11 mouse cellular contexts compared by ENCODE assay signal in the genomic region with DNA sequence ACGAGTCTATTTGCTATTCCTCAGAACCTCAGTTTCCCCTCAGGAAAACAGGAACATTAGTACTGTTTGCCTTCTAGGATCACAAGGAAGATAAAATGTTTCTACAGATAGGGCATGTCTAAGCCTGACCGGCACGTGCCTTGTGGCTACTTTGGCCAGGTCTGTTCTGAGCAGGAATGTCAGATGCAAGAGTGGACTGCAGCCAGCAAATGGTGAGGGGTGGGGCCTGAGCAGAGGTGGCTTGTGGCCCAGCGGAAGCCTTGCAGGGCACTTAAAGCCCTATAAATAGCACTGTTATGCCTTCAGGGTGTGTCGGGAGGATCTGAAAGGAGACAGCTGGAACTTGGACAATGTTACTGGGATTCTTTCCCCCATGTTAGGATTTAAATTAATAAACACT. TPM values are rescaled to one million over a fixed set of nuclear protein-coding genes. Genes with fewer than 3 reads are reported as not detected.
DNase-seq lines count a peak whose midpoint lies in the region; ATAC-seq and TF ChIP-seq lines count a peak whose summit lies in the region.
"Had no signal": no experiment of that assay in that cellular context is flagged by ENCODE, and none has a peak within 500 bp of the region (broad histone marks: within the 10 kb centered on the region; RNA-seq: fewer than 3 reads in every experiment).

No protein-coding gene starts in this region.

- no peaks in the 10 kb centered on the region for H3K36me3 ChIP-seq in liver, postnatal 0 days (replicated peaks; ENCODE audit: insufficient read depth, low read length)

- H3K9me3 ChIP-seq in liver, postnatal 0 days (ENCODE audit: low read length), result no peaks in the 10 kb centered on the region

- H3K9ac ChIP-seq in liver, postnatal 0 days (replicated peaks), result no peak overlapping the region

- no peaks in the 10 kb centered on the region; the same call in none of the 2 replicates for H3K4me1 ChIP-seq in lung, adult 2 months (ENCODE audit: control insufficient read depth, insufficient read depth, low read length)
- peaks cover 4% of the 10 kb centered on the region for H3K4me1 ChIP-seq in liver, postnatal 0 days (ENCODE audit: insufficient read depth)

- intact Hi-C loops in heart, postnatal 14 days (cut with DNase I), result no loop called here

- ATAC-seq in liver, postnatal 0 days, result no peak

- peaks cover 55% of the 10 kb centered on the region for H3K27me3 ChIP-seq in liver, postnatal 0 days (ENCODE audit: insufficient read depth, low read length)

- no peak overlapping the region for H3K4me2 ChIP-seq in liver, postnatal 0 days (ENCODE audit: low read depth, low read length)

- H3K4me3 ChIP-seq in lung, adult 2 months (replicated peaks; ENCODE audit: extremely low read depth, low read depth, low read length), result no peak overlapping the region
- H3K4me3 ChIP-seq in liver, postnatal 0 days (ENCODE audit: low read depth, low read length), result no peak overlapping the region

- no peak for TF ChIP-seq POLR2A in lung, adult 2 months (IDR thresholded peaks at IDR 0.05; ENCODE audit: borderline replicate concordance, extremely low read depth, low read depth, low read length)

- 10% methylated on average over 5 of the region's 5 CpGs for WGBS in lung, adult 2 months
- 24% methylated on average over 5 of the region's 5 CpGs for WGBS in liver, postnatal 0 days (ENCODE audit: insufficient replicate concordance)

- TF ChIP-seq CTCF in lung, adult 2 months (IDR thresholded peaks at IDR 0.05; ENCODE audit: insufficient read depth, low read length), result no peak
- no peak for TF ChIP-seq CTCF in liver, postnatal 0 days (IDR thresholded peaks at IDR 0.05; ENCODE audit: low read depth)

- peak; percentile 48 for DNase-seq in 416B (ENCODE audit: low read depth)
- peak; percentile 86 for DNase-seq in gastrocnemius, adult 18-20 months (ENCODE audit: low spot score)
- peak; percentile 76 to 84 for DNase-seq in heart, postnatal 14 days
- peak; percentile 71 for DNase-seq in lung, adult 2 months
- no peak for DNase-seq in right cerebral cortex, postnatal 36 days (ENCODE audit: low spot score in 2 of 2)
- DNase-seq in liver, postnatal 0 days, result no peak
- DNase-seq in frontal cortex, postnatal 14 days (ENCODE audit: low spot score in 2 of 2), result no peak
- DNase-seq in cerebellum, adult 18-20 months, result no peak
- DNase-seq: cerebellum, postnatal 25 days had no signal

- no peak overlapping the region for H3K27ac ChIP-seq in liver, postnatal 0 days (ENCODE audit: low read depth)

- no peak for TF ChIP-seq EP300 in liver, postnatal 0 days (IDR thresholded peaks at IDR 0.05; ENCODE audit: low read depth)

RNA-seq across cellular contexts. Expression of a gene that starts 1.8 kb away (rescaled TPM):
- under 1 TPM; 0.09 to 0.11 TPM for total RNA-seq in gastrocnemius, adult 18-20 months (2021)
- total RNA-seq in heart, postnatal 14 days (2021), result under 1 TPM; 0.26 to 0.27 TPM
- 0.42 and 0.89 TPM in 2 replicates for polyA plus RNA-seq in lung, adult 2 months (2012; rRNA removed)
- 0.04 TPM in 1 of 2 replicates, not detected in the other for polyA plus RNA-seq in liver, postnatal 0 days (2015; fragmentation: Nextera tagmentation; extraction: Ambion mirVana)
- total RNA-seq: megakaryocyte progenitor cell, adult 5-6 weeks had no signal

RNA-seq across cellular contexts. Expression of a gene that starts 11.1 kb away (rescaled TPM):
- total RNA-seq in gastrocnemius, adult 18-20 months (2021), result 1 to 10 TPM; 2.0 to 2.4 TPM
- total RNA-seq in heart, postnatal 14 days (2021), result 1 to 10 TPM; 1.8 to 2.3 TPM
- 29.5 and 57.0 TPM in 2 replicates for polyA plus RNA-seq in lung, adult 2 months (2012; rRNA removed)
- 0.40 TPM in 1 of 2 replicates, not detected in the other for polyA plus RNA-seq in liver, postnatal 0 days (2015; fragmentation: Nextera tagmentation; extraction: Ambion mirVana)
- total RNA-seq: megakaryocyte progenitor cell, adult 5-6 weeks had no signal

RNA-seq across cellular contexts. Expression of a gene that starts 19.3 kb away (rescaled TPM):
- under 1 TPM; 0.37 to 0.66 TPM for total RNA-seq in gastrocnemius, adult 18-20 months (2021)
- total RNA-seq in heart, postnatal 14 days (2021), result 1 to 10 TPM; 4.2 to 5.8 TPM
- polyA plus RNA-seq in lung, adult 2 months (2012; rRNA removed), result 7.5 and 8.4 TPM in 2 replicates
- polyA plus RNA-seq in liver, postnatal 0 days (2015; fragmentation: Nextera tagmentation; extraction: Ambion mirVana), result 0.76 and 0.88 TPM in 2 replicates

RNA-seq across cellular contexts. Expression of a gene that starts 21.7 kb away (rescaled TPM):
- not detected for total RNA-seq in gastrocnemius, adult 18-20 months (2021)
- not detected for total RNA-seq in heart, postnatal 14 days (2021)
- 0.22 and 0.71 TPM in 2 replicates for polyA plus RNA-seq in lung, adult 2 months (2012; rRNA removed)
- polyA plus RNA-seq in liver, postnatal 0 days (2015; fragmentation: Nextera tagmentation; extraction: Ambion mirVana), result 0.18 TPM in 1 of 2 replicates, not detected in the other
- total RNA-seq: left cerebral cortex, adult 8-10 months; megakaryocyte progenitor cell, adult 5-6 weeks had no signal

RNA-seq across cellular contexts. Expression of a gene that starts 21.8 kb away (rescaled TPM):
- not detected for total RNA-seq in gastrocnemius, adult 18-20 months (2021)
- total RNA-seq in heart, postnatal 14 days (2021), result under 1 TPM; 0.33 to 0.80 TPM
- polyA plus RNA-seq in lung, adult 2 months (2012; rRNA removed), result 0.35 and 0.36 TPM in 2 replicates
- polyA plus RNA-seq in liver, postnatal 0 days (2015; fragmentation: Nextera tagmentation; extraction: Ambion mirVana), result 0.87 and 0.99 TPM in 2 replicates

Comparison
In these comparisons a context has a peak if more than half of its experiments do, and no peak if none do; other contexts are left out.
1. DNase-seq: peak in 416B (single experiment), gastrocnemius, adult 18-20 months (single experiment), heart, postnatal 14 days (2 of 2) and lung, adult 2 months (single experiment); none in right cerebral cortex, postnatal 36 days (0 of 2), liver, postnatal 0 days (single experiment), frontal cortex, postnatal 14 days (0 of 2) and cerebellum, adult 18-20 months (0 of 2).